Mouse (Mus musculus): ENCODE measurements around the gene Mocs2. TPM values are rescaled to one million over a fixed set of nuclear protein-coding genes. Genes with fewer than 3 reads are reported as not detected.

Gene Mocs2
- total and polyA plus RNA-seq, 2 experiments from 2014 or later = 49.3 to 87.1 TPM

- DNase-seq (ENCODE audit: low spot score) (no peak), ATAC-seq (ENCODE audit: insufficient read depth, low read depth) (no peak)
- H3K27ac ChIP-seq (ENCODE audit: low read depth) = no peak overlapping the region
- TF ChIP-seq CTCF (IDR thresholded peaks at IDR 0.05; ENCODE audit: low read depth) = no peak
- TF ChIP-seq EP300 (IDR thresholded peaks at IDR 0.05; ENCODE audit: low read depth) = no peak
- no peak overlapping the region for H3K4me3 ChIP-seq (ENCODE audit: low read depth, low read length)
- 9% methylated on average over 1 of the region's 1 CpGs for WGBS
- H3K27me3 ChIP-seq (ENCODE audit: control insufficient read depth, insufficient read depth, low read length) = no peaks in the 10 kb centered on the region
- no peak overlapping the region for H3K4me2 ChIP-seq (ENCODE audit: low read depth, low read length)
- H3K9me3 ChIP-seq (replicated peaks; ENCODE audit: control insufficient read depth, low read length) = no peaks in the 10 kb centered on the region
- peaks cover 8% of the 10 kb centered on the region for H3K4me1 ChIP-seq (ENCODE audit: control insufficient read depth, insufficient read depth)
- no peaks in the 10 kb centered on the region for H3K36me3 ChIP-seq (replicated peaks; ENCODE audit: control insufficient read depth, insufficient read depth, low read length)
- no peak overlapping the region for H3K9ac ChIP-seq (replicated peaks; ENCODE audit: low read depth, low read length)
These were observed 25.3 kb downstream of the Mocs2 start for GRCm38 (mm10) chr13:114843318-114843717.

GRCm38 (mm10) chr13:114845804-114846203, 27.8 kb downstream of the Mocs2 start:
- ATAC-seq (ENCODE audit: insufficient read depth, low read depth) = no peak

GRCm38 (mm10) chr13:114848945-114849344, 30.9 kb downstream of the Mocs2 start:
- no peak for TF ChIP-seq EP300 (IDR thresholded peaks at IDR 0.05; ENCODE audit: low read depth)
- no peak for TF ChIP-seq CTCF (IDR thresholded peaks at IDR 0.05; ENCODE audit: low read depth)
- DNase-seq (ENCODE audit: low spot score) (no peak), ATAC-seq (ENCODE audit: insufficient read depth, low read depth) (no peak)
- H3K9ac ChIP-seq (replicated peaks; ENCODE audit: low read depth, low read length) = no peak overlapping the region
- no peak overlapping the region for H3K4me2 ChIP-seq (ENCODE audit: low read depth, low read length)
- H3K4me1 ChIP-seq (ENCODE audit: control insufficient read depth, insufficient read depth) = no peaks in the 10 kb centered on the region
- no peak overlapping the region for H3K27ac ChIP-seq (ENCODE audit: low read depth)
- WGBS = 54% methylated on average over 3 of the region's 3 CpGs
- no peaks in the 10 kb centered on the region for H3K9me3 ChIP-seq (replicated peaks; ENCODE audit: control insufficient read depth, low read length)
- no peaks in the 10 kb centered on the region for H3K36me3 ChIP-seq (replicated peaks; ENCODE audit: control insufficient read depth, insufficient read depth, low read length)
- no peaks in the 10 kb centered on the region for H3K27me3 ChIP-seq (ENCODE audit: control insufficient read depth, insufficient read depth, low read length)
- no peak overlapping the region for H3K4me3 ChIP-seq (ENCODE audit: low read depth, low read length)

More at GRCm38 (mm10) chr13:114845804-114846203, 27.8 kb downstream of the Mocs2 start:
- Histone ChIP-seq H3K9me3 (replicated peaks; ENCODE audit: control insufficient read depth, low read length) (no peaks in the 10 kb centered on the region), H3K4me3 (ENCODE audit: low read depth, low read length) (no peak overlapping the region), H3K27ac (ENCODE audit: low read depth) (no peak overlapping the region), H3K4me1 (ENCODE audit: control insufficient read depth, insufficient read depth) (no peaks in the 10 kb centered on the region), H3K36me3 (replicated peaks; ENCODE audit: control insufficient read depth, insufficient read depth, low read length) (no peaks in the 10 kb centered on the region), H3K27me3 (ENCODE audit: control insufficient read depth, insufficient read depth, low read length) (no peaks in the 10 kb centered on the region), H3K9ac (replicated peaks; ENCODE audit: low read depth, low read length) (no peak overlapping the region), H3K4me2 (ENCODE audit: low read depth, low read length) (no peak overlapping the region)
- TF ChIP-seq CTCF (IDR thresholded peaks at IDR 0.05; ENCODE audit: low read depth) (no peak), EP300 (IDR thresholded peaks at IDR 0.05; ENCODE audit: low read depth) (no peak)
- DNase-seq (ENCODE audit: low spot score) = no peak
- WGBS = 64% methylated on average over 6 of the region's 6 CpGs

- H3K4me3 ChIP-seq (ENCODE audit: low read depth, low read length) = no peak overlapping the region
- H3K9me3 ChIP-seq (replicated peaks; ENCODE audit: control insufficient read depth, low read length) = no peaks in the 10 kb centered on the region
- DNase-seq (ENCODE audit: low spot score) (no peak), ATAC-seq (ENCODE audit: insufficient read depth, low read depth) (no peak)
- no peaks in the 10 kb centered on the region for H3K4me1 ChIP-seq (ENCODE audit: control insufficient read depth, insufficient read depth)
- no peak overlapping the region for H3K27ac ChIP-seq (ENCODE audit: low read depth)
- H3K27me3 ChIP-seq (ENCODE audit: control insufficient read depth, insufficient read depth, low read length) = no peaks in the 10 kb centered on the region
- no peak overlapping the region for H3K9ac ChIP-seq (replicated peaks; ENCODE audit: low read depth, low read length)
- WGBS = 71% methylated on average over 6 of the region's 6 CpGs
- TF ChIP-seq CTCF (IDR thresholded peaks at IDR 0.05; ENCODE audit: low read depth) (no peak), EP300 (IDR thresholded peaks at IDR 0.05; ENCODE audit: low read depth) (no peak)
- no peak overlapping the region for H3K4me2 ChIP-seq (ENCODE audit: low read depth, low read length)
- no peaks in the 10 kb centered on the region for H3K36me3 ChIP-seq (replicated peaks; ENCODE audit: control insufficient read depth, insufficient read depth, low read length)
These were observed 34.5 kb downstream of the Mocs2 start for GRCm38 (mm10) chr13:114852264-114853111.

GRCm38 (mm10) chr13:114853152-114853551, 35.1 kb downstream of the Mocs2 start:
- no peaks in the 10 kb centered on the region for H3K9me3 ChIP-seq (replicated peaks; ENCODE audit: control insufficient read depth, low read length)
- no peak for TF ChIP-seq CTCF (IDR thresholded peaks at IDR 0.05; ENCODE audit: low read depth)
- TF ChIP-seq EP300 (IDR thresholded peaks at IDR 0.05; ENCODE audit: low read depth) = no peak
- H3K27ac ChIP-seq (ENCODE audit: low read depth) = no peak overlapping the region
- H3K4me2 ChIP-seq (ENCODE audit: low read depth, low read length) = no peak overlapping the region
- H3K9ac ChIP-seq (replicated peaks; ENCODE audit: low read depth, low read length) = no peak overlapping the region
- 88% methylated on average over 2 of the region's 2 CpGs for WGBS
- no peak overlapping the region for H3K4me3 ChIP-seq (ENCODE audit: low read depth, low read length)
- no peaks in the 10 kb centered on the region for H3K4me1 ChIP-seq (ENCODE audit: control insufficient read depth, insufficient read depth)
- no peaks in the 10 kb centered on the region for H3K27me3 ChIP-seq (ENCODE audit: control insufficient read depth, insufficient read depth, low read length)
- H3K36me3 ChIP-seq (replicated peaks; ENCODE audit: control insufficient read depth, insufficient read depth, low read length) = no peaks in the 10 kb centered on the region
- DNase-seq (ENCODE audit: low spot score) (no peak), ATAC-seq (ENCODE audit: insufficient read depth, low read depth) (no peak)
